Mouse (Mus musculus) megakaryocyte, embryonic 14.5 days (primary cell): Measurements from ENCODE around the gene Gm20388.

Source experiments
- FLI1 ChIP-seq: IDR thresholded peaks from 2 replicates; pipeline ENCODE4 v1.6.1; 2012; ENCODE audit warnings: low read length, inconsistent platforms, mixed read lengths
- GATA1 ChIP-seq: IDR thresholded peaks from 3 replicates; pipeline ENCODE4 v1.6.1; 2012; ENCODE audit warnings: mixed read lengths, low read length, inconsistent platforms, borderline replicate concordance

- TF ChIP-seq GATA1 (no peak), FLI1 (no peak)
Measured at GRCm38 (mm10) chr8:123724752-123725151, 3814.1 kb downstream of the Gm20388 start.
